Mouse (Mus musculus) ZHBTc4 (cell line): ENCODE results near the gene Rhobtb1.
A peak's percentile ranks its signal among the peaks of the same experiment; 100 is the strongest.

Experiments
- DNase-seq: peaks from one replicate; pipeline ENCODE4 v3.0.0-alpha.2; 2011; ENCODE audit warnings: low read depth, low spot score

Gene Rhobtb1

GRCm38 (mm10) chr10:69275811-69276775 lies 124.9 kb downstream of the Rhobtb1 start:
- DNase-seq, result no peak

DNA sequence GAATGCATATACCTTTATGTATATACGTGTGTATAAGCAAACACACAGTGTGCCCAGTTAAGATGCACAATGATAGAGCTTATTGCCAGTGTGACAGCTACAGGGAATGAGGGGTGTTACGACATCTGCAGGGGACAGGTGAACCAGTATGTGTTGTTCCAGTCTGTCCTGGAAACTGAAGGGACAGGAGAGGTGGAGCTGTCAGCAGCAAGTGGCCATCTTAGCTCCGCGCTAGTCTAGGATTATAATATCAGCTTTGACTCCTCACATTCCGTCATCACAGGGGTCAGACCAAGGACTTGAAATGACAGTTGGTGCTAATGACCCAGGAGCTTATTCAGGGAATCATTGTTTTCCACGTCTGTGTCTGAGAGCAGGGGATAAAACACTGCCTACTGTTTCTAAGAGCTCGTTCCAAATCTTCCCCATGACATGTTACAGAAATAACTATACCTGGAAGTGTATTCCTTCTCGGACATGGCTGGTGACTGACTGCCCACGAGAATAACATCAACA lies 125.7 kb downstream of the Rhobtb1 start:
- DNase-seq, result no peak

- no peak for DNase-seq
Measured at GRCm38 (mm10) chr10:69278764-69279606, 127.8 kb downstream of the Rhobtb1 start.

GRCm38 (mm10) chr10:69279607-69279978 lies 128.4 kb downstream of the Rhobtb1 start:
- no peak for DNase-seq

GRCm38 (mm10) chr10:69286939-69287338 lies 135.7 kb downstream of the Rhobtb1 start:
- DNase-seq, result no peak

GRCm38 (mm10) chr10:69288086-69288485 lies 136.9 kb downstream of the Rhobtb1 start:
- DNase-seq, result no peak

DNA sequence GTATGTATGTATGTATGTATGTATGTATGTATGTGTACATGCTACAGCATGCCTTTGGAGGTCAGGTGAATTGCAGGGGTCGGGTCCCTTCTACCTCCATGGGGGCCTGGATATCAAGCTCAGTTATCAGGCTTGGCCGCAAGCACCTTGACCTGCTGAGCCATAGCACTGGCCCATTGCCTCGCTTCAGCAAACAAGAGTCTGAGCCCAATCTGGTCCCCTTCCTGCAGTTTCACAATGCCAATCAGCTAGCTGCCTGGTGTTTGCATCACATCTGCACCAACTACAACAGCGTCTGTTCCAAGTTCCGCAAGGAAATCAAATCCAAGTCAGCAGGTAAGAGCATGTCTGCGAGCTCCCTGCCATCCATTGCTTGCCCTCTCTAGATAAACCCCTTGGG lies 137.5 kb downstream of the Rhobtb1 start:
- no peak for DNase-seq

DNA sequence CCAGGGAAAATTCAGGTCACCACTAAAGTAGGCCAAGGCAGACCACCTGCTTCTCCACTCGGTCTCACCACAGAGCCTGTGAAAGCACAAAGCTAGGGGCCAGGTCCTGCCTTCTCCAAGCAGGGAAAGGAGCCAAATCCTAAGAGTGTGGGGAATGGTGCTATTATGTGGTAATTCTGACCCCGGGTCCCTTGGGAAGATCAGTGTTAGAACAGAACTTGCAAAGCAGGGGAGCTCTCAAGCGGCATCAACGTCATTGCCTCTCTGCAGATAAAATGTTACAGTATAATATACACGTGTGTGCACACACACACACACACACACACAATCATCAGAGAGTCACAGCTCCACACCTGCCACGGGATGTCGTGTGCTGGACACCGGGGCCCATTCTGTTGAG lies 139.5 kb downstream of the Rhobtb1 start:
- no peak for DNase-seq

DNA sequence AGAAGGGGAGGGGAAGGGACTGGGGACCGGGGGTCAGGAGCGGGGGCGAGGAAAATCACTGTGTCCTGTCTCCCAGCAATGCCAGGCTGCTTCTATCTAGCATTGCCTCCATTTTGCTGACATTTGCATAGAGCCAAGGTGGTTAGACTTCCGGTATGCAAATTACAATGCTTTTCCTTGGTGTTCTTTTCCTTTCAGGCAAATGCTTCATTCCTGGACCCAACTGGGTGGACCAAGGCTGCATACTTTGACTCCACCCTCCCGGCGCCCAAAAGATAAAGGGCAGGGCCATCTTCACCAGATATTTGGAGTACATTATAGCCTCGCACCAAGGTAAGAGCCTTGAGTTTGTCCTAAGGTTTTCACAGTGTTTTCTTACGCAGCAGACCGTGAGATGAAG lies 144.7 kb downstream of the Rhobtb1 start:
- peak; percentile 55 for DNase-seq

GRCm38 (mm10) chr10:69299985-69300384 lies 148.8 kb downstream of the Rhobtb1 start:
- no peak for DNase-seq

DNA sequence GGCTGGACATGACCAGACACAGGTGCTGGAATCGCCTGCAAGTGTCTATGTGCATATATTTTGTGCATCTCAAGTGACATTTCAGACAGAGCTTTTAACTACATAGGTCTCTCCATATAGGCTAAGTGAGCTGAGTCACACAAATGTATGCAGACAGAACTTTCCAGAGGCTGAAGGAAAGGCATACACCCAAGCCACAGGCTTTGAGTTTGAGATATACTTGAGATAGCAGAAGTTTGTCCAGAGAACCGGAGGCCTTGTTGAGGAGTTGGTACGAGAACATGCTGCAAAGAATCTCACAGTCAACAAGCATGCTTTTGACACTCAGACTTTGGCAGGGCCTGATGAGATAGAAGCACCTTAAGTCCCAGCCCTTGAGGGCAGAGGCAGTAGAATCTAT lies 151.4 kb downstream of the Rhobtb1 start:
- no peak for DNase-seq

- peak; percentile 85 for DNase-seq
Measured at GRCm38 (mm10) chr10:69304819-69305218, 153.6 kb downstream of the Rhobtb1 start.

DNA sequence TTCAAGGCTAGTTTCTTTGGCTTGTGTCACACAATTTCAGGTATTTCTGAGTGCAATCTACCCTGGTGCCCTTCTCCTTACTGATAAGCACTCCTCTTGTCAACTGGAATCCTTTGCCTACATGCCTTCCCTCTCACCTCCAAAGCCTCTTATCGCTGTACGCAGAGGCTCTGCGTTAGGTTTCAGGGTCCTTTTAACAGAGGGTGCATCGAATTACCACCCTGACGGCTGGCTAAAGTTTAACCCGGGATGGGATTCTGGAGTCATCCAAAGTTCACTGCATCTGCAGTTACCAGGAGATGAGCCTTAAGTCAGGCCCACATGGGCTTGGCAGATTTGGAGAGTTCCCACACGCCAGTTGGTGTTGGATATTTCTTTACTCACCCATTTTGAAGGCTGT lies 154.4 kb downstream of the Rhobtb1 start:
- DNase-seq, result no peak

- peak; percentile 85 for DNase-seq
Measured at GRCm38 (mm10) chr10:69306205-69306604, 155.0 kb downstream of the Rhobtb1 start.

DNA sequence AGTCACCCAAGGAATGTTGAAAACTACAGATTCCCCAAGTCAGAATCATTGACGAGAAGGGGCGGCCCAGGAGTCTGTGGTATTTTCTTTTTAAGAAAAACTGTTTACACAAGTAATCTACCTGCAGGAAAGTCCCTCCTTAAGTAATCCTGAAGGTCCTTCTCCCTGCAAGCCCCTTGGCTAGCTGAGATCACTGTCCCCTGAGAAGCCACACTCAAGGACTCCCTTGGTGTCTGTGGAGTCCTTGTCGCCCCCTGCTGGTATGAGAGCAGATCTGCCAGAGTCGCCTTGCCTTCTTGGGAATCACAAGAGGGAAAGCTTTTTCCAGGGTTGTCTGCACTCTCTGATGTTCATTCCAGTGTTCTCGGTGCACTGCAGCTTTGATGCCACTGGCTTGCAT lies 155.8 kb downstream of the Rhobtb1 start:
- peak; percentile 91 for DNase-seq

- DNase-seq, result no peak
Measured at GRCm38 (mm10) chr10:69309109-69309508, 157.9 kb downstream of the Rhobtb1 start.

DNA sequence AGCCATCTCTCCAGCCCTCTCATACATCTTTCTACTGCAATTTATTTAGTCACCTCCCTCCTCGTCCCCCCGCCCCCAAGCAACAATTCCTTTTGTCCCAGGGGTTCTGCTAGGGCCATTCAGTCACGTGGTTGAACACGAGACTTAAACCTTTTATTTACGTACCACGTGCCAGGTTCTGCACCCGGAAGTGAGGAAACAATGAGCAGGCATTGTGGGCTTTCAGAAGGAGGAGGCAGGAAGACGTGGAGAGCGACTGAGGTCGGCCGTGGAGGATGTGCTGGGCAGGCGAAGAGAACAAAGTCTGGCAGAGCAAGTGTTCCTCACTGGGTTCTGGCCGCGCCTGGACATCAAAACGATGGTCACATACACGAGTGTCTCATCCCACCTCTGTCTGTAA lies 160.6 kb downstream of the Rhobtb1 start:
- peak; percentile 93 for DNase-seq

DNA sequence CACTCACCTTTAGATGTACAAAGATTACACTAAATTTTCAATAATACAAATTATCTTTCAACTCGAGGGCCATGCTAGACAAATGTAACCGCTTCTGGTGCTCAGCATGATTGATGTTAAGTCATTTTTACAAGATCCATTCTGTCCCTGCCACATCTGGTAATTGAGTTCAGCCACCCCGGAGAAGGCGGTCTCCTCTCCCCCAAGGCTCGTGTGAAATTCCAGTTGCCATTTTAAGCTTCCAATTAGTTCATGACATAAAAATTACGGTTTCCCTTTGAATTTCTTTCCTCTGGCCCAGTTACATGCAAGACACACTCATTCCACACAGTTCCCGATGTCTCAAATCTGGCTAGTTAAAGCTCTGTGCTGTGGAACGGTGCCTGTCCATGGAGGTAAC lies 162.7 kb downstream of the Rhobtb1 start:
- no peak for DNase-seq

GRCm38 (mm10) chr10:69318514-69318913 lies 167.3 kb downstream of the Rhobtb1 start:
- DNase-seq, result peak; percentile 90

GRCm38 (mm10) chr10:69320667-69321518 lies 169.7 kb downstream of the Rhobtb1 start:
- peak; percentile 90 for DNase-seq

DNA sequence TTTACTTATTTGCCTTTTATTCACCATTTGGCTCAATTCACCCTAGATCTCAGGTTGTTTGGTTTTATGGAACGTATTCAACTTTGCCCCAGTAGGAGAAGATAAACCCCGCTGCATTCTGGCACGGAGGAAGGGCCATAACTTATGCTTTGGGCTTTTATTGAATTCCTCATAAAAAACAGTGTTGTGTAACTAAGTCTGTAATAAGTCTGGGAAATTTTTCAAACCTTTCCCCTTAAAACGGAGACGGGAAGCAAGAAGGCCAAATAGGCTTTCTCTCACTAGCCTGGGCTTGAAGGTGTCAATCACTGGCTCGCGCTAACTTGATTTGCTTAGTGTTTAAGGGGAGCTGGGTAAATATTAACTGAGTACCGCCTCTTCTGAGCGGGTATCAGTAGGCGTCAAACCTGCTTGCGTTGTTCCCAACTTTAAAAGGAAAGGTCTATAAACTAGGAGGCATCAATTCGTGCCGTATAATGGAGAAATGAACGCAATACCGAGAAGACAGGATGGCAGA lies 170.3 kb downstream of the Rhobtb1 start:
- DNase-seq, result no peak
